Mouse (Mus musculus): ENCODE data around the gene Popdc2. TPM values are rescaled to one million over a fixed set of nuclear protein-coding genes. Genes with fewer than 3 reads are reported as not detected.
A peak's percentile ranks its signal among the peaks of the same experiment; 100 is the strongest.

Gene Popdc2
- polyA plus RNA-seq, 1 experiment from 2014 or later = 0.49 TPM

GRCm38 (mm10) chr16:38344941-38345725 is 16.9 kb upstream of the Popdc2 start:
- ChIA-PET CTCF (interaction anchor here (1.2 to 3.9 kb wide), 6 partner anchors 23 to 177 kb away, joined by 3 to 18 read pairs (median 4); partner anchors contain the start of gene Adprh), POLR2A (no interaction called here)
- no peaks in the 10 kb centered on the region for H3K27me3 ChIP-seq
- DNase-seq (ENCODE audit: low read depth, low spot score) (peak; percentile 24), ATAC-seq (no peak)
- in situ Hi-C loops (cut with MboI; ENCODE audit: low pct_unique_long_range_greater_than_20kb) = loop anchor here (5.0 kb wide), 2 partner anchors 107 to 162 kb away; partner anchors contain the start of gene Adprh
- peak; percentile 54 for TF ChIP-seq CTCF (IDR thresholded peaks at IDR 0.05)

DNA sequence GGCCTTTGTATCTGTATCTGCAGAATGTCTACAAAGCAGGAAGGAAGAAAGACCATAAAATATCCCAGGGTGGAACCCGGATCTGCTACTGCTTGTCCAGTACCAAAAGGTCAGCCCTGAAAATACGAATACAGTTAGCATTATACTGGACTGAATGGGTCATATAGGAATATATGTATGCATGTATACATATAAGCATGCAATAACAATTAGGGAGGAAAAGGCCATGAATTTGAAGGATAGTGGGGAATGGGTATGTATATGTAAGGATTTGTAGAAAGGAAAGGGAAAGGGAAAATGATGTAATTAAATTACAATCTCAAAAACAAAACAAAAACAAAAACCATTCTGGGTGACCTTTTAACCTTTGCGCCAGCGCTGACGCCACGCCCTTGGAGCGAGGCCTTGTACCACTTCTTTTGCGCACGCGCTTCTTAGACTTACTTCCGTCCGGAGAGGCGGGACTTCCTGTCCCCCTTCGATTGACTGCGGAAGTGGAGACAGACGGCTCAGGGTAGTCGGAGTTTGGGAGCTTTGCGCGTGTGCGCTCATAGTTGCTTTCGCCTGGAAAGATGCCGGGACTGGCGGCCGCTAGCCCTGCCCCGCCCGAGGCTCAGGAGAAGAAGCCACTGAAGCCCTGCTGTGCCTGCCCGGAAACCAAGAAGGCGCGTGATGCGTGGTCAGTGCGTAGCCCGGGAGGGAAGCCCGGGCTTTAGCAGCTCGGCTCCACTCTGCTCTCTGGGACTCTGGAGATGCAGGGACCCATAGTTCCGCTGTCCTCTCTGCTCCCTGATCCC is 15.3 kb upstream of the Popdc2 start, which contains the start of the genes Cox17 and Gm21987:
Gene Cox17 (plus strand): TSS at position 463 of the 797 bp plus-strand sequence.
Gene Gm21987 (plus strand): TSS at position 512 of the 797 bp plus-strand sequence.
- peak; percentile 61 for DNase-seq (ENCODE audit: low read depth, low spot score)
- ChIA-PET POLR2A (no interaction called here), CTCF (interaction anchor here (1.2 to 3.9 kb wide), 2 partner anchors 160 to 175 kb away, joined by 3 to 18 read pairs; no protein-coding TSS in a partner anchor)
- peak; percentile 91 for ATAC-seq
- no peak for TF ChIP-seq CTCF (IDR thresholded peaks at IDR 0.05)
- no peaks in the 10 kb centered on the region for H3K27me3 ChIP-seq
- in situ Hi-C loops (cut with MboI; ENCODE audit: low pct_unique_long_range_greater_than_20kb) = loop anchor here (5.0 kb wide), 2 partner anchors 106 to 161 kb away; partner anchors contain the start of gene Adprh

DNA sequence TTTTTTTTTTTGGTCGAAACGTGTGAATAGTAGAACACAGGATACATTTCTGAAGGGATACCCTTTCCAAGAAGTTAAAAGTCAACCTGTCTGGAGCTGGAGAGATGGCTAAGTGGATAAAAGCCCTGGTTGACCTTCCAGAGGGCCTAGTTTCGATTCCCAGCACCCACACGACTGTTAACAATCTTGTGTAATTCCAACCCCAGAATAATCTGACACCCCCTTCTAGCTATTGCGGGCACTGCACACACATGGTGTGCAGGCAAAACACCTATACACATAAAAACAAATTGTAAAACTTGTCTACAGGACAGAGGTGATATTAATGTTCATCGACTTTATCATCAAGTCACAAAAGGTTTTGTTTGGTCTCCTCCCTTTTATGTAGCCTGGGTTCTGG is 14.4 kb upstream of the Popdc2 start:
- DNase-seq (ENCODE audit: low read depth, low spot score) (no peak), ATAC-seq (no peak)
- H3K27me3 ChIP-seq = no peaks in the 10 kb centered on the region
- CTCF ChIA-PET = no interaction called here
- in situ Hi-C loops (cut with MboI; ENCODE audit: low pct_unique_long_range_greater_than_20kb) = loop anchor here (5.0 kb wide), 2 partner anchors 105 to 160 kb away; partner anchors contain the start of gene Adprh
- TF ChIP-seq CTCF (IDR thresholded peaks at IDR 0.05) = no peak
- POLR2A ChIA-PET = no interaction called here

DNA sequence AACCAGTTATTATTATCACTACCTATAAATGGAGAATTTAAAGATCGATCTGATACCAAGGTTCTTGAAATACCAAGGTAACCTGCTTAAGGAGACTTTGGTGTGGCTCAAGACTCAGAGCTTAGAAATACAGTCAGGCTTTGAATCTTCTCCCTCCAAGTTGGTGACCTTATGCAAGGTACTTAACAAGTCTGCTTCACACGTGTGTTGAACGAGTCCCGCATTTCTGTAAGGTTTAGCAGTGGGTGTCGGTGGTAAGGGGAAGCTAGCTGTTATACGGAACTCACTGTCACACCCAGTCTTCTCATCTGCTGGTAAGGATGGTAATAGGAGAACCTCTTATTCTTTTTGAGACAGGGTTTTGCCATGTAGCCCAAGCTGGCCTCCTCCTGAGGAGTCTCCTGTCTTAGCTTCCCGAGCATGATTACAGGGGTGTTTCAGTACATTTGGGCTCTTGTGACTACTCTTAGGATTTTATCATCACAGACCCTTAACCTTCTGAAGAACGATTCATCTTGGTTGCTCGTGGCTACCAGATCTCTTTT is 13.7 kb upstream of the Popdc2 start:
- no peak for TF ChIP-seq CTCF (IDR thresholded peaks at IDR 0.05)
- ChIA-PET CTCF (interaction anchor here (1.0 kb wide), 1 partner anchor 18 kb away, joined by 4 read pairs; no protein-coding TSS in a partner anchor), POLR2A (no interaction called here)
- DNase-seq (ENCODE audit: low read depth, low spot score) = no peak
- ATAC-seq = no peak
- in situ Hi-C loops (cut with MboI; ENCODE audit: low pct_unique_long_range_greater_than_20kb) = loop anchor here (5.0 kb wide), 2 partner anchors 104 to 159 kb away; partner anchors contain the start of gene Adprh
- H3K27me3 ChIP-seq = no peaks in the 10 kb centered on the region

- CTCF ChIA-PET = interaction anchor here (1.3 kb wide), 1 partner anchor 13 kb away, joined by 3 read pairs; the partner anchor contains the start of gene Popdc2
- ATAC-seq (no peak), DNase-seq (ENCODE audit: low read depth, low spot score) (no peak)
- TF ChIP-seq CTCF (IDR thresholded peaks at IDR 0.05) = no peak
- POLR2A ChIA-PET = interaction anchor here (0.7 kb wide), 2 partner anchors 133 to 195 kb away, joined by 4 to 6 read pairs; no protein-coding TSS in a partner anchor
- no peaks in the 10 kb centered on the region for H3K27me3 ChIP-seq
- in situ Hi-C loops (cut with MboI; ENCODE audit: low pct_unique_long_range_greater_than_20kb) = loop anchor here (5.0 kb wide), 2 partner anchors 102 to 157 kb away; partner anchors contain the start of gene Adprh
Observed at GRCm38 (mm10) chr16:38349881-38350280, 12.1 kb upstream of the Popdc2 start.

DNA sequence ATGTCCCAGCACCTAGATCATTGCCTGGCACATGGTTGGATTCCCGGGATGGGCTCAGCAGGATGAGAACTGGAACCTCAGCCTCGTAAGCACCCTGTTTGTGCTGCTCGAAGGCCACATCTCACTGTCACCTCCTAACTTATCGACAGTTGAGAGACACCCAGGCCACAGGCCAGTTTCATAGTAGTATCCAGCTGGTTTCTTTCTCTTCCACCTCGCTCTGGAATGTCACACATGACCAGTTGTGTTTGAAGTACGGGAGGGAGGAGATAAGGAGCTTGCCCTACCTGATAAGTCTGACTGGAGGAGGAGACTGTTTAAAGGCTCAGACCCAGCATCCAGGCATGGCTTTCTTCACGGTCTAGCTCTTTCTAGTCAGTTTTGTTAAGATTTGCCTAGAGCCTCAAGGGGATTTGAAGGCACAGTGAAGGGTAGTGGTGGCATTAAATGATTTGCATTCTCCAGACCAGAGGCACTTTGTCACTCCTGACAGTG is 11.6 kb upstream of the Popdc2 start:
- no peaks in the 10 kb centered on the region for H3K27me3 ChIP-seq
- CTCF ChIA-PET = interaction anchor here (1.3 kb wide), 1 partner anchor 12 kb away, joined by 3 read pairs; the partner anchor contains the start of gene Popdc2

GRCm38 (mm10) chr16:38350939-38351338 is 11.1 kb upstream of the Popdc2 start:
- ATAC-seq = no peak

More for the DNA sequence above, 11.6 kb upstream of the Popdc2 start:
- in situ Hi-C loops (cut with MboI; ENCODE audit: low pct_unique_long_range_greater_than_20kb) = no loop called here
- POLR2A ChIA-PET = interaction anchor here (0.6 to 0.7 kb wide), 2 partner anchors 49 to 194 kb away, joined by 4 to 5 read pairs; no protein-coding TSS in a partner anchor
- DNase-seq (ENCODE audit: low read depth, low spot score) (no peak), ATAC-seq (no peak)
- no peak for TF ChIP-seq CTCF (IDR thresholded peaks at IDR 0.05)

GRCm38 (mm10) chr16:38352031-38352430 is 10.0 kb upstream of the Popdc2 start:
- TF ChIP-seq CTCF (IDR thresholded peaks at IDR 0.05) = no peak
- no peaks in the 10 kb centered on the region for H3K27me3 ChIP-seq
- DNase-seq (ENCODE audit: low read depth, low spot score) (no peak), ATAC-seq (no peak)
- ChIA-PET POLR2A (interaction anchor here (0.7 kb wide), 1 partner anchor 488 kb away, joined by 3 read pairs; no protein-coding TSS in a partner anchor), CTCF (no interaction called here)
- in situ Hi-C loops (cut with MboI; ENCODE audit: low pct_unique_long_range_greater_than_20kb) = no loop called here

More at GRCm38 (mm10) chr16:38350939-38351338, 11.1 kb upstream of the Popdc2 start:
- ChIA-PET CTCF (interaction anchor here (1.3 kb wide), 1 partner anchor 11 kb away, joined by 3 read pairs; the partner anchor contains the start of gene Popdc2), POLR2A (interaction anchor here (0.6 kb wide), 1 partner anchor 48 kb away, joined by 5 read pairs; no protein-coding TSS in a partner anchor)
- TF ChIP-seq CTCF (IDR thresholded peaks at IDR 0.05) = no peak
- in situ Hi-C loops (cut with MboI; ENCODE audit: low pct_unique_long_range_greater_than_20kb) = no loop called here
- H3K27me3 ChIP-seq = no peaks in the 10 kb centered on the region
- no peak for DNase-seq (ENCODE audit: low read depth, low spot score)

GRCm38 (mm10) chr16:38352851-38353250 is 9.2 kb upstream of the Popdc2 start:
- POLR2A ChIA-PET = no interaction called here
- no peaks in the 10 kb centered on the region for H3K27me3 ChIP-seq
- no peak for ATAC-seq
- in situ Hi-C loops (cut with MboI; ENCODE audit: low pct_unique_long_range_greater_than_20kb) = no loop called here
- TF ChIP-seq CTCF (IDR thresholded peaks at IDR 0.05) = no peak
- no peak for DNase-seq (ENCODE audit: low read depth, low spot score)
- CTCF ChIA-PET = no interaction called here
